Mouse (Mus musculus) embryonic facial prominence, embryonic 14.5 days (tissue): ENCODE measurements at regions not wholly inside any gene's neighbourhood (a gene's known extent, or its start where the extent isn't known, plus 50 kb on each side); places are given as distances from the start of the nearest gene placed in this dataset.
A peak's percentile ranks its signal among the peaks of the same experiment; 100 is the strongest.

Experiments used
- ATAC-seq: fragments of 200-750 bp; cut with Nextera tagmentation; 2 replicates; pipeline ENCODE4 v1.8.0; 2017; ENCODE audit warnings: low read depth, moderate number of reproducible peaks, moderate TSS enrichment
- DNase-seq: peaks from one replicate; pipeline ENCODE4 v3.0.0-alpha.2; 2015; ENCODE audit warnings: low spot score
- H3K27ac ChIP-seq: fragments of 300-500 bp; sonication (generic); replicated peaks from 2 replicates; pipeline ENCODE4 v1.5.1; 2014; ENCODE audit warnings: low read depth, mild to moderate bottlenecking, low read length, moderate library complexity
- H3K27me3 ChIP-seq: fragments of 300-500 bp; sonication (generic); replicated peaks from 2 replicates; pipeline ENCODE4 v1.6.1; 2014; ENCODE audit warnings: low read length; ENCODE audit not compliant: control insufficient read depth, insufficient read depth
- H3K36me3 ChIP-seq: fragments of 300-500 bp; sonication (generic); 2 replicates; pipeline ENCODE4 v1.6.1; 2014; ENCODE audit warnings: low read length, mixed read lengths; ENCODE audit not compliant: control insufficient read depth, insufficient read depth
- H3K4me1 ChIP-seq: fragments of 300-500 bp; sonication (generic); 2 replicates; pipeline ENCODE4 v1.6.1; 2014; ENCODE audit warnings: antibody characterized with exemption, low read length; ENCODE audit not compliant: control insufficient read depth, insufficient read depth
- H3K4me2 ChIP-seq: fragments of 300-500 bp; sonication (generic); 2 replicates; pipeline ENCODE4 v1.6.1; 2014; ENCODE audit warnings: low read depth, mild to moderate bottlenecking, low read length, moderate library complexity, mixed read lengths
- H3K4me3 ChIP-seq: fragments of 300-500 bp; sonication (generic); 2 replicates; pipeline ENCODE4 v1.5.1; 2014; ENCODE audit warnings: low read depth, mild to moderate bottlenecking, low read length
- H3K9ac ChIP-seq: fragments of 300-500 bp; sonication (generic); 2 replicates; pipeline ENCODE4 v1.6.1; 2014; ENCODE audit warnings: low read depth, mild to moderate bottlenecking, low read length, moderate library complexity, mixed read lengths
- H3K9me3 ChIP-seq: fragments of 300-500 bp; sonication (generic); 2 replicates; pipeline ENCODE4 v1.6.1; 2016; ENCODE audit warnings: low read length; ENCODE audit not compliant: control insufficient read depth
- WGBS: fragments of 180-500 bp; shearing (Covaris S2); extraction: QIAGEN DNeasy Blood & Tissue Kit; methylation state at CpG from one replicate; pipeline ENCODE4 v1.1.7; 2014; 5-methylcytosine and 5-hydroxymethylcytosine counted together

GRCm38 (mm10) chr2:50942741-50943140 is 206.2 kb downstream of the Rnd3 start:
- peak; percentile 44; the same call in 1 of the 2 replicates for ATAC-seq
- WGBS = 58% methylated on average over 11 of the region's 11 CpGs
- Histone ChIP-seq H3K27ac (peak overlapping the region; percentile 19), H3K9ac (no peak overlapping the region), H3K27me3 (no peaks in the 10 kb centered on the region), H3K9me3 (no peaks in the 10 kb centered on the region), H3K4me1 (peaks cover 7% of the 10 kb centered on the region), H3K4me2 (peak overlapping the region; percentile 33), H3K36me3 (no peaks in the 10 kb centered on the region), H3K4me3 (no peak overlapping the region)
- peak; percentile 66 for DNase-seq

DNA sequence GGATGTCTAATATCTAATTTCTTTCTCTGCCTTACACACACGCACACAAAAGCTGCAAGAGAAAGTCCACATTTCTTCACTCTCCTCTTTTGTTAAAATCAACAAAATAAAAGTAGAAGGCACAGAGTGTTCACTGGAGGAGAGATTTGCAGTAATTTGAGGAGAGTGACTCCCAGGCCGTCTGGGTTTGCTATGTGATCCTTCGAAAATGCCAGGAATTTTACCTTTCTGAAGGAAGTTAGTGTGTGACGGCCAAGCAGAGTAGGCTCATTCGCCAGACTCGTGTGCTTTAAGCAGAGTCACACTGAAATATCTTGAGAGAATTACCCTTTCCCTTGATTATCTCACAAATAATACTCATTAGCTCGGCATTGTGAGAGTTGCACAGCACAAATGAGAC is 216.0 kb downstream of the Rnd3 start:
- 18% methylated on average over 7 of the region's 7 CpGs for WGBS
- Histone ChIP-seq H3K27ac (no peak overlapping the region), H3K4me1 (peaks cover 6% of the 10 kb centered on the region; the same call in 1 of the 2 replicates), H3K9me3 (no peaks in the 10 kb centered on the region), H3K9ac (no peak overlapping the region), H3K27me3 (no peaks in the 10 kb centered on the region), H3K4me3 (no peak overlapping the region), H3K36me3 (no peaks in the 10 kb centered on the region), H3K4me2 (0 out of 2 replicates have a peak overlapping the region, but pooled peaks have one; percentile 2)
- peak; percentile 57 for DNase-seq
- peak; percentile 47 for ATAC-seq

- Histone ChIP-seq H3K4me1 (0 out of 2 replicates have a peak, but pooled peaks cover 3% of the 10 kb centered on the region), H3K9ac (no peak overlapping the region), H3K27me3 (no peaks in the 10 kb centered on the region), H3K9me3 (no peaks in the 10 kb centered on the region), H3K4me2 (no peak overlapping the region), H3K27ac (no peak overlapping the region), H3K36me3 (no peaks in the 10 kb centered on the region), H3K4me3 (no peak overlapping the region)
- ATAC-seq (no peak), DNase-seq (no peak)
Measured at GRCm38 (mm10) chr2:50921002-50921401, 227.9 kb downstream of the Rnd3 start.

DNA sequence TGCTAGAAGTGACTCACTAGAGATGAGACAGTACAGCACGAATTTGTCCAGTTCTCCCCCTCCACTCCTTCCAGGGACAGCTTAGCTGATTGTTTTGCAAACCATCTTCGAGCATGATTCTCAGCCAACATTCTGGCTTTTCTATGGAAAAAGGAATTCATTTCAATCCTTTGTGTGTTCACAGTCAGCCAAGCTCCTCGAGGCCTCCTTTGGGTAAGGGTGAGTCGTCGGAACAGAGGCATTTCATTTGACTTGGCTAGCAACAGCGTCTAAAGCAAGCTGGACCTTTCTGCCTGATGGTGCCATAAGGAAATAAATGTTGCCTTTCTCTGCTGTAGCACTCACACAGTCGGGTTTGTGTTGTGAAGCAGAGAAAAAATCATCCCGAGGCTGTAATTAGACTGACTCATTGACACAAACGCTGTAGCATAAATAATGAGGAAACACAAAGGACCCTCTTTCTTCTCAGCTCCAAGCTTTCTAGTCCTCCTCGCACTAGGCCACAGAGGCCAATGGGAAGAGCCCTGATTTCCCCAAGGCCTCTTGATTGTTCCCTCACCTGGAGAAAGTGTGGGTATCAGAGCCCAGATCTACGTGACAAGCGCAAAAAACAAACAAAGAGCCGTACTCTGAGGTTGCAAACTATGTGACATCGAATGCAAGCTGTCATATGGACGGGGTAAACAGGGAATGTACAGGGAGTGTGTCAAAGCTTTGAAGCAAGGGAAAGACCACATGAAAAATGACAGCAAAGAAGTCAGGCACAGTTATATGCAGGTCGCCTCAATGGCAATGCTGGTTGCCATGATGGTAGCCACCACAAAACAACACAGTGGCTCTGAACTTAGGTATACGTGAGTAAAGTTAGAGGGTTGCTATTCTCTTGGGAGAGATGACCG is 232.3 kb downstream of the Rnd3 start:
- peak; percentile 59 for DNase-seq
- 46% methylated on average over 18 of the region's 18 CpGs for WGBS
- peak; percentile 55; the same call in 1 of the 2 replicates for ATAC-seq
- Histone ChIP-seq H3K36me3 (no peaks in the 10 kb centered on the region), H3K4me2 (no peak overlapping the region), H3K27ac (no peak overlapping the region), H3K9ac (no peak overlapping the region), H3K9me3 (no peaks in the 10 kb centered on the region), H3K4me3 (no peak overlapping the region), H3K4me1 (peaks cover 3% of the 10 kb centered on the region; the same call in 1 of the 2 replicates), H3K27me3 (no peaks in the 10 kb centered on the region)

DNA sequence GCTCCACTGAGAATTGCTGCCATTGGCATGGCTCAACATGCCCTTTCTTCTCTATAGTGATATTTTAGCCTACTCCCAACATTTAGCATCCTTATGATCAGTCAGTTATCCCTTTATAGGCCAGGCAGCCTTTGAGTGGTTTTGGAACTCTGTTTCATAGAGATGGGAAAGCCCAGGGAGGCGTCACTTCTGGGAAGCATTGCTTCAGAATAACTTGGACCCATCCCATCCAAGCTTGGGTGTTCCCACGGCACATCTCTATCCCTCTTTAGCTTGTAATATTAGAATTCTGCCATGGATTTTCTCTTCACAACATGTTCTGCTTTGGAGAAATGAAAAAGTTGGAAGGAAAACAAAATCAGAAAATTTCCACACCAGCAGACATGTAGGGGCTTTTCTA is 233.8 kb downstream of the Rnd3 start:
- Histone ChIP-seq H3K9ac (no peak overlapping the region), H3K27ac (no peak overlapping the region), H3K4me2 (no peak overlapping the region), H3K9me3 (no peaks in the 10 kb centered on the region), H3K4me1 (peaks cover 3% of the 10 kb centered on the region; the same call in 1 of the 2 replicates), H3K4me3 (no peak overlapping the region), H3K27me3 (no peaks in the 10 kb centered on the region), H3K36me3 (no peaks in the 10 kb centered on the region)
- 94% methylated on average over 2 of the region's 2 CpGs for WGBS
- no peak for ATAC-seq
- no peak for DNase-seq

- no peak overlapping the region for H3K27ac ChIP-seq
- ATAC-seq = no peak
- no peak overlapping the region for H3K9ac ChIP-seq
- H3K4me2 ChIP-seq = no peak overlapping the region
- DNase-seq = no peak
- H3K36me3 ChIP-seq = no peaks in the 10 kb centered on the region
- peaks cover 3% of the 10 kb centered on the region; the same call in 1 of the 2 replicates for H3K4me1 ChIP-seq
- H3K9me3 ChIP-seq = no peaks in the 10 kb centered on the region
- no peak overlapping the region for H3K4me3 ChIP-seq
- H3K27me3 ChIP-seq = no peaks in the 10 kb centered on the region
Measured at GRCm38 (mm10) chr2:50914176-50914575, 234.7 kb downstream of the Rnd3 start.

- 97% methylated on average over 3 of the region's 3 CpGs for WGBS
- H3K4me1 ChIP-seq = no peaks in the 10 kb centered on the region
- no peak overlapping the region for H3K4me2 ChIP-seq
- DNase-seq = no peak
- no peaks in the 10 kb centered on the region for H3K36me3 ChIP-seq
- no peaks in the 10 kb centered on the region for H3K9me3 ChIP-seq
- H3K9ac ChIP-seq = no peak overlapping the region
- no peak overlapping the region for H3K27ac ChIP-seq
- H3K4me3 ChIP-seq = no peak overlapping the region
- ATAC-seq = no peak
- H3K27me3 ChIP-seq = no peaks in the 10 kb centered on the region
Measured at GRCm38 (mm10) chr2:50908762-50909161, 240.1 kb downstream of the Rnd3 start.

- Histone ChIP-seq H3K4me1 (peaks cover 5% of the 10 kb centered on the region; the same call in 1 of the 2 replicates), H3K36me3 (no peaks in the 10 kb centered on the region), H3K9ac (no peak overlapping the region), H3K9me3 (no peaks in the 10 kb centered on the region), H3K27ac (no peak overlapping the region), H3K4me2 (no peak overlapping the region), H3K27me3 (no peaks in the 10 kb centered on the region), H3K4me3 (no peak overlapping the region)
- DNase-seq = no peak
- no peak for ATAC-seq
- 51% methylated on average over 8 of the region's 8 CpGs for WGBS
Measured at GRCm38 (mm10) chr2:50902701-50903100, 246.2 kb downstream of the Rnd3 start.

- ATAC-seq = no peak
- H3K27me3 ChIP-seq = no peaks in the 10 kb centered on the region
- H3K9me3 ChIP-seq = no peaks in the 10 kb centered on the region
- H3K27ac ChIP-seq = no peak overlapping the region
- peaks cover 5% of the 10 kb centered on the region; the same call in 1 of the 2 replicates for H3K4me1 ChIP-seq
- no peak overlapping the region for H3K4me3 ChIP-seq
- no peak overlapping the region for H3K9ac ChIP-seq
- 46% methylated on average over 9 of the region's 9 CpGs for WGBS
- no peak overlapping the region for H3K4me2 ChIP-seq
- no peaks in the 10 kb centered on the region for H3K36me3 ChIP-seq
- DNase-seq = no peak
Measured at GRCm38 (mm10) chr2:50902220-50902619, 246.7 kb downstream of the Rnd3 start.
